Mouse (Mus musculus) small intestine, adult 2 months (tissue): ENCODE results near the gene Cpeb1.

Experiments used
- CTCF ChIP-seq: fragments of 200-500 bp; IDR thresholded peaks from 2 replicates; pipeline ENCODE4 v1.5.1; 2012; ENCODE audit warnings: low read depth, mild to moderate bottlenecking, control low read depth, inconsistent platforms, low read length, moderate library complexity, mixed read lengths; ENCODE audit not compliant: insufficient replicate concordance, insufficient read length; ENCODE audit errors: extremely low read depth
- POLR2A ChIP-seq: fragments of 200-500 bp; IDR thresholded peaks from 2 replicates; pipeline ENCODE4 v1.6.1; 2012; ENCODE audit warnings: low read depth, mild to moderate bottlenecking, control low read depth, inconsistent platforms, low read length, moderate library complexity

DNA sequence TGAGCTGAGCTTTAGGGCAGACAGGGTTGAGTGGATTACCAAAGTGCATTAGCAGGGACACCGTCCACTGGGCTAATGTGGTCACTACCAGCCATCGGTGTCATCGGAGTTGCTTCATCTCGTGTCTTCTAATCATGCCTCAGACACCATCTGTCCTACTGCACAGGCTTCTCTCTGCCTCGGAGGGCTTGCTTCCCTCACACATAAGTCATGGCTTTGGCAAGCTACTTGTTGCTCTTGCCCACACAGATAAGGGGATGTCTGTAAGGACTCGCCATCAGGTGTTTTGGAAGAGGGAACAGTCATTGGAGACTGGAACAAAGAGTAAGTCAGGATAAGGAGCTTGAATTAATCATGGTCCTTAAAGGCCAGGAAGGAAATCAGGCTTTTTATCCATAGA, 146.0 kb downstream of the Cpeb1 start:
- no peak for TF ChIP-seq CTCF
- no peak for TF ChIP-seq POLR2A
